Mouse (Mus musculus) left cerebral cortex, adult 8-10 months (tissue): Measurements from ENCODE around the gene Phf11a. TPM values are rescaled to one million over a fixed set of nuclear protein-coding genes. Genes with fewer than 3 reads are reported as not detected.
"Not testable (repeated sequence)": the region's sequence is repeated elsewhere in the genome, so short reads cannot be mapped to it uniquely, and the experiment has no call there.

Experiments
- DNase-seq, 2 experiments: peaks; one replicate each; pipeline ENCODE4 v3.0.0; 2022; ENCODE audit warnings: low spot score in 2 of 2
- total RNA-seq, 4 experiments: library from RNA; stranded (reverse); gene quantifications; 2 replicates each; pipeline ENCODE4 v1.2.4; 2022

The Phf11a gene
- total RNA-seq: under 1 TPM in 1 of 4 experiments, not detected in 3; 0.28 TPM

- not testable (repeated sequence) for DNase-seq
Observed at GRCm38 (mm10) chr14:59297391-59297790, at the start of gene Phf11a. Phf11a (minus strand) TSS chr14:59297522.

GRCm38 (mm10) chr14:59341189-59341588, 43.9 kb upstream of the Phf11a start, which contains the start of gene Phf11b:
Phf11b (minus strand) TSS chr14:59341351.
- not testable (repeated sequence) for DNase-seq

- DNase-seq: no peak
Observed at GRCm38 (mm10) chr14:59339541-59339940, 42.2 kb upstream of the Phf11a start.

- DNase-seq: not testable (repeated sequence)
Observed at GRCm38 (mm10) chr14:59336056-59336455, 38.7 kb upstream of the Phf11a start.

- peak; percentile 8 to 9 for DNase-seq
Observed at GRCm38 (mm10) chr14:59330499-59330898, 33.2 kb upstream of the Phf11a start.

- DNase-seq: not testable (repeated sequence)
Observed at GRCm38 (mm10) chr14:59319970-59320369, 22.6 kb upstream of the Phf11a start.

- not testable (repeated sequence) for DNase-seq
Observed at GRCm38 (mm10) chr14:59319036-59319435, 21.7 kb upstream of the Phf11a start.

GRCm38 (mm10) chr14:59291769-59292168, 5.6 kb downstream of the Phf11a start:
- not testable (repeated sequence) for DNase-seq

GRCm38 (mm10) chr14:59274961-59275360, 22.4 kb downstream of the Phf11a start:
- DNase-seq: not testable (repeated sequence)

- DNase-seq: no peak
Observed at GRCm38 (mm10) chr14:59260056-59260455, 37.3 kb downstream of the Phf11a start, which contains the start of gene Gm6904. Gm6904 (minus strand) TSS chr14:59260216.

GRCm38 (mm10) chr14:59255861-59256260, 41.5 kb downstream of the Phf11a start:
- not testable (repeated sequence) for DNase-seq

- DNase-seq: not testable (repeated sequence)
Observed at GRCm38 (mm10) chr14:59250350-59250749, 47.0 kb downstream of the Phf11a start.

- no peak for DNase-seq
Observed at GRCm38 (mm10) chr14:59233635-59234034, 63.7 kb downstream of the Phf11a start.

GRCm38 (mm10) chr14:59232003-59232402, 65.3 kb downstream of the Phf11a start:
- DNase-seq: no peak

- peak in 1 of 2 experiments; percentile 27 for DNase-seq
Observed at GRCm38 (mm10) chr14:59230331-59230966, 66.9 kb downstream of the Phf11a start.

GRCm38 (mm10) chr14:59229822-59230221, 67.5 kb downstream of the Phf11a start:
- DNase-seq: no peak

Other genes starting within 250 kb of the Phf11a start
- not detected for gene 1700129C05Rik, start 154.6 kb downstream of the Phf11a start, total RNA-seq
- gene Gm5142, start 118.8 kb downstream of the Phf11a start, total RNA-seq: not detected
- gene Rcbtb1, start 96.3 kb downstream of the Phf11a start, total RNA-seq: 10 to 100 TPM; 39.1 to 44.2 (median 40.2) TPM
- under 1 TPM in 1 of 4 experiments, not detected in 3; 0.81 TPM for gene Gm6904, start 37.3 kb downstream of the Phf11a start, total RNA-seq
- 1 to 10 TPM in 2 of 4 experiments, under 1 TPM in 2; 0.51 to 1.8 (median 1.0) TPM for gene Phf11b, start 43.8 kb upstream of the Phf11a start, total RNA-seq
- gene Phf11d, start 67.9 kb upstream of the Phf11a start, total RNA-seq: 1 to 10 TPM in 3 of 4 experiments, under 1 TPM in 1; 0.61 to 2.5 (median 1.6) TPM
- gene Phf11c, start 97.9 kb upstream of the Phf11a start, total RNA-seq: under 1 TPM; 0.17 to 0.60 (median 0.23) TPM
- 1 to 10 TPM; 5.3 to 8.1 (median 6.2) TPM for gene Setdb2, start 143.4 kb upstream of the Phf11a start, total RNA-seq
- gene Cab39l, start 143.4 kb upstream of the Phf11a start, total RNA-seq: 10 to 100 TPM; 22.7 to 31.4 (median 29.1) TPM